Mouse (Mus musculus): ENCODE data around the gene Tnrc18. TPM values are rescaled to one million over a fixed set of nuclear protein-coding genes. Genes with fewer than 3 reads are reported as not detected.
A peak's percentile ranks its signal among the peaks of the same experiment; 100 is the strongest.

Tnrc18 gene
- polyA plus RNA-seq, 1 experiment from 2014 or later: 32.0 TPM

DNA sequence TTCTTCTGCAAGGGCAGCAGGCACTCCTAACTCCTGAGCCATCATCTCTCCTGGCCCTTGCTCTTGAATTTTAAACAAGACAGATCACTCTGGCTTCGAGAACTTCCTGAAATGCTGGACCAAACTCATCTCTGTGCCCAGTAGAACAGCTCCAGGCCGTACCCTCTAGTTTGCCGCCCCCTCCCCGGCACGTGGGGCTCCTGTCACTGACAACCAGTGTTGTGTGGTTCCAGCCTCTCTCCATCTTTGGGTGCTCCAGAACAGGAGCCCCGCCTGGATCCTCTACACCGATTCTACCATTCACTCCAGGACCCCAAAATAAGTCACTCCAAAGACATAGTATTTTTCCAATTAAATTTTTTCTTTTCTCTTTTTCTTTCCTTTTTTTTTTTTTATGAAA lies 93.2 kb downstream of the Tnrc18 start:
- peaks cover 42% of the 10 kb centered on the region for H3K36me3 ChIP-seq

GRCm38 (mm10) chr5:142723520-142724133 lies 93.8 kb downstream of the Tnrc18 start:
- ATAC-seq (ENCODE audit: insufficient number of reproducible peaks, low FRiP score, low TSS enrichment, low read depth): no peak
- Histone ChIP-seq H3K36me3 (peaks cover 35% of the 10 kb centered on the region), H3K9ac (no peak overlapping the region), H3K27ac (peak overlapping the region; percentile 17; the same call in 1 of the 2 replicates), H3K4me2 (peak overlapping the region; percentile 28; the same call in 1 of the 2 replicates), H3K4me1 (peaks cover 9% of the 10 kb centered on the region), H3K4me3 (no peak overlapping the region), H3K27me3 (no peaks in the 10 kb centered on the region), H3K9me3 (no peaks in the 10 kb centered on the region)
- 11% methylated on average over 7 of the region's 7 CpGs for WGBS

More for the DNA sequence above, 93.2 kb downstream of the Tnrc18 start:
- Histone ChIP-seq H3K9me3 (no peaks in the 10 kb centered on the region), H3K4me3 (no peak overlapping the region), H3K27me3 (no peaks in the 10 kb centered on the region), H3K4me1 (peaks cover 9% of the 10 kb centered on the region), H3K9ac (no peak overlapping the region), H3K4me2 (no peak overlapping the region), H3K27ac (no peak overlapping the region)
- WGBS: 88% methylated on average over 7 of the region's 7 CpGs
- ATAC-seq (ENCODE audit: insufficient number of reproducible peaks, low FRiP score, low TSS enrichment, low read depth): no peak

- Histone ChIP-seq H3K9ac (no peak overlapping the region), H3K4me1 (peaks cover 12% of the 10 kb centered on the region), H3K4me2 (no peak overlapping the region), H3K27ac (no peak overlapping the region), H3K4me3 (no peak overlapping the region), H3K9me3 (no peaks in the 10 kb centered on the region), H3K36me3 (no peaks in the 10 kb centered on the region), H3K27me3 (no peaks in the 10 kb centered on the region)
- 82% methylated on average over 13 of the region's 13 CpGs for WGBS
- no peak for ATAC-seq (ENCODE audit: insufficient number of reproducible peaks, low FRiP score, low TSS enrichment, low read depth)
These were observed 97.6 kb downstream of the Tnrc18 start for GRCm38 (mm10) chr5:142719897-142720296.

DNA sequence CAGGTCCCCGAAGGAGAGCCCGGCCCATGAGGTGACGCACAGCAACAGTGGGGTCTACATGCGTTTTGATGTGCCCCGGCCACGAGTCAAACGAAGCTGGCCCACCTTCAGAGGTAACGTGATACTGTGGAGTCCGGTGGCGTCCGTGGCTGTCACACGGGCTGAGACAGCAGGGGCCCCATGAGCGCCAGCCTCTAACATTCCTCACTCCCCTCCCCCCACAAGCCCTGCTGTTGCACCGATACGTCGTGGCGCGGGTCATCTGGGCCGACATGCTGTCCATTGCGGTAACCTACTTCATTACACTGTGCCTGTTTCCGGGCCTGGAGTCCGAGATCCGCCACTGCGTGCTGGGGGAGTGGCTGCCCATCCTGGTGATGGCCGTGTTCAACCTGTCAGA lies 99.0 kb downstream of the Tnrc18 start:
- H3K4me1 ChIP-seq: peaks cover 7% of the 10 kb centered on the region
- ATAC-seq (ENCODE audit: insufficient number of reproducible peaks, low FRiP score, low TSS enrichment, low read depth): no peak
- H3K36me3 ChIP-seq: no peaks in the 10 kb centered on the region
- 57% methylated on average over 25 of the region's 25 CpGs for WGBS
- H3K27ac ChIP-seq: no peak overlapping the region
- H3K9me3 ChIP-seq: no peaks in the 10 kb centered on the region
- no peaks in the 10 kb centered on the region for H3K27me3 ChIP-seq
- no peak overlapping the region for H3K4me3 ChIP-seq
- no peak overlapping the region for H3K4me2 ChIP-seq
- H3K9ac ChIP-seq: no peak overlapping the region

DNA sequence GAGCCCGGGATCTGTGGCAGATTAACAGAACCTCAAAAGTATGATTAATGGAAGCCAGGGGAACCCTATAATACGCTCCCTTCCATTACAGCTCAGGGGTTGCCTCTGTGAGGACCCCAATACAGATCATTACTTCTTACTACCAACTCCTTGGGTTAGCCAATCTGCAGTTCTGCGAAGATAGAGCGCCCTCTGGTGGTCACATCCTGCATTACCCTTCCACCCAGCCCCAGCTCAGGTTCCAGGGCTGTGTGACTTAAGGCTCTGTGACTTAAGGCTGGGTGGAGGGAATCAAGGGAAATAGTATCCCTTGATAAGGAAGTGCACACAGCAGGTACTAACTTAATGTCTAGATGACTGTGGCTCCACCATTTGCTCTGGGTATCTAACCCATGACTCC lies 99.4 kb downstream of the Tnrc18 start:
- no peak for ATAC-seq (ENCODE audit: insufficient number of reproducible peaks, low FRiP score, low TSS enrichment, low read depth)
- Histone ChIP-seq H3K4me2 (no peak overlapping the region), H3K9me3 (no peaks in the 10 kb centered on the region), H3K27ac (no peak overlapping the region), H3K9ac (no peak overlapping the region), H3K4me3 (no peak overlapping the region), H3K27me3 (no peaks in the 10 kb centered on the region), H3K36me3 (no peaks in the 10 kb centered on the region), H3K4me1 (0 out of 2 replicates have a peak, but pooled peaks cover 5% of the 10 kb centered on the region)
- 17% methylated on average over 4 of the region's 4 CpGs for WGBS

GRCm38 (mm10) chr5:142716056-142716455 lies 101.4 kb downstream of the Tnrc18 start:
- no peak for ATAC-seq (ENCODE audit: insufficient number of reproducible peaks, low FRiP score, low TSS enrichment, low read depth)
- Histone ChIP-seq H3K9me3 (no peaks in the 10 kb centered on the region), H3K27ac (no peak overlapping the region), H3K4me3 (no peak overlapping the region), H3K4me2 (no peak overlapping the region), H3K4me1 (0 out of 2 replicates have a peak, but pooled peaks cover 3% of the 10 kb centered on the region), H3K27me3 (no peaks in the 10 kb centered on the region), H3K9ac (no peak overlapping the region), H3K36me3 (no peaks in the 10 kb centered on the region)
- 80% methylated on average over 6 of the region's 6 CpGs for WGBS

DNA sequence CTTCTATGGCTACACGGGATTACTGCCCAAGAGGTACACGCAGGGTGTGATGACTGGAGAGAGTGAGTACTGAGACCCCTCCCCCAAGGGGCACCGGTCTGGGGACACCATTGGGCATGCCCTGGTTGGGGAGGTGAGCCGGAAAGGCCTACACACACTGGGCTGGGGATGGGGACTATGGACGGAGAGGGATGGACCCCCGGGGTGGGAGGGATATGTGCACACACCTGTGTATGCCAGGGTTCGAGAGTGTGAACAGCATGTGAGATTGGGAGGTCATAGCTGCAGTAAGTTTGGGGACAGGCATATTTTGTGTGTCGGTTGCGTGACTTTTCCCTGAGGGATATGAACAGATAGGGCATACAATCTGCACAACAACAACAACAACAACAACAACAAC lies 102.4 kb downstream of the Tnrc18 start:
- H3K36me3 ChIP-seq: no peaks in the 10 kb centered on the region
- no peak for ATAC-seq (ENCODE audit: insufficient number of reproducible peaks, low FRiP score, low TSS enrichment, low read depth)
- 76% methylated on average over 9 of the region's 9 CpGs for WGBS

GRCm38 (mm10) chr5:142713966-142714365 lies 103.5 kb downstream of the Tnrc18 start:
- H3K4me2 ChIP-seq: no peak overlapping the region
- no peaks in the 10 kb centered on the region for H3K36me3 ChIP-seq
- H3K9me3 ChIP-seq: no peaks in the 10 kb centered on the region
- no peak overlapping the region for H3K4me3 ChIP-seq
- 0 out of 2 replicates have a peak, but pooled peaks cover 3% of the 10 kb centered on the region for H3K4me1 ChIP-seq
- no peak overlapping the region for H3K9ac ChIP-seq
- 82% methylated on average over 10 of the region's 10 CpGs for WGBS
- no peaks in the 10 kb centered on the region for H3K27me3 ChIP-seq
- ATAC-seq (ENCODE audit: insufficient number of reproducible peaks, low FRiP score, low TSS enrichment, low read depth): no peak
- H3K27ac ChIP-seq: no peak overlapping the region

More for the DNA sequence above, 102.4 kb downstream of the Tnrc18 start:
- H3K4me2 ChIP-seq: no peak overlapping the region
- no peaks in the 10 kb centered on the region for H3K9me3 ChIP-seq
- no peak overlapping the region for H3K27ac ChIP-seq
- no peak overlapping the region for H3K9ac ChIP-seq
- no peak overlapping the region for H3K4me3 ChIP-seq
- no peaks in the 10 kb centered on the region for H3K27me3 ChIP-seq
- H3K4me1 ChIP-seq: 0 out of 2 replicates have a peak, but pooled peaks cover 3% of the 10 kb centered on the region

GRCm38 (mm10) chr5:142712373-142712772 lies 105.1 kb downstream of the Tnrc18 start:
- Histone ChIP-seq H3K4me1 (no peaks in the 10 kb centered on the region), H3K9ac (no peak overlapping the region), H3K27ac (no peak overlapping the region), H3K4me3 (no peak overlapping the region), H3K4me2 (no peak overlapping the region), H3K9me3 (no peaks in the 10 kb centered on the region), H3K36me3 (no peaks in the 10 kb centered on the region), H3K27me3 (no peaks in the 10 kb centered on the region)
- no peak for ATAC-seq (ENCODE audit: insufficient number of reproducible peaks, low FRiP score, low TSS enrichment, low read depth)
- 84% methylated on average over 5 of the region's 5 CpGs for WGBS

- H3K9ac ChIP-seq: no peak overlapping the region
- no peak for ATAC-seq (ENCODE audit: insufficient number of reproducible peaks, low FRiP score, low TSS enrichment, low read depth)
- no peak overlapping the region for H3K4me2 ChIP-seq
- WGBS: 78% methylated on average over 7 of the region's 7 CpGs
- no peak overlapping the region for H3K4me3 ChIP-seq
- no peaks in the 10 kb centered on the region for H3K27me3 ChIP-seq
- no peak overlapping the region for H3K27ac ChIP-seq
- no peaks in the 10 kb centered on the region for H3K36me3 ChIP-seq
- no peaks in the 10 kb centered on the region for H3K4me1 ChIP-seq
- no peaks in the 10 kb centered on the region for H3K9me3 ChIP-seq
These were observed 108.0 kb downstream of the Tnrc18 start for GRCm38 (mm10) chr5:142709436-142709835.

GRCm38 (mm10) chr5:142707709-142708108 lies 109.8 kb downstream of the Tnrc18 start:
- Histone ChIP-seq H3K9me3 (no peaks in the 10 kb centered on the region), H3K27me3 (peaks cover 5% of the 10 kb centered on the region), H3K9ac (no peak overlapping the region), H3K4me3 (no peak overlapping the region), H3K4me1 (peaks cover 2% of the 10 kb centered on the region), H3K36me3 (no peaks in the 10 kb centered on the region), H3K27ac (no peak overlapping the region), H3K4me2 (no peak overlapping the region)
- no peak for ATAC-seq (ENCODE audit: insufficient number of reproducible peaks, low FRiP score, low TSS enrichment, low read depth)
- 90% methylated on average over 5 of the region's 5 CpGs for WGBS

- WGBS: 82% methylated on average over 10 of the region's 10 CpGs
These were observed 113.9 kb downstream of the Tnrc18 start for GRCm38 (mm10) chr5:142703569-142703968.

More at GRCm38 (mm10) chr5:142703569-142703968, 113.9 kb downstream of the Tnrc18 start:
- Histone ChIP-seq H3K4me1 (peaks cover 19% of the 10 kb centered on the region), H3K4me2 (no peak overlapping the region), H3K9me3 (no peaks in the 10 kb centered on the region), H3K27me3 (peaks cover 29% of the 10 kb centered on the region), H3K36me3 (no peaks in the 10 kb centered on the region), H3K27ac (no peak overlapping the region), H3K9ac (no peak overlapping the region), H3K4me3 (no peak overlapping the region)
- ATAC-seq (ENCODE audit: insufficient number of reproducible peaks, low FRiP score, low TSS enrichment, low read depth): no peak
